Mouse (Mus musculus) liver, postnatal 0 days (tissue): ENCODE measurements around the gene Stag1.
"Not testable (repeated sequence)": the region's sequence is repeated elsewhere in the genome, so short reads cannot be mapped to it uniquely, and the experiment has no call there.

ENCODE experiments used
- CTCF ChIP-seq: sonication (generic); IDR thresholded peaks from 2 replicates; pipeline ENCODE4 v1.5.1; 2016; ENCODE audit warnings: antibody characterized with exemption, low read depth
- EP300 ChIP-seq: IDR thresholded peaks from 2 replicates; pipeline ENCODE4 v1.6.1; 2016; ENCODE audit warnings: antibody characterized with exemption, low read depth, mild to moderate bottlenecking

DNA sequence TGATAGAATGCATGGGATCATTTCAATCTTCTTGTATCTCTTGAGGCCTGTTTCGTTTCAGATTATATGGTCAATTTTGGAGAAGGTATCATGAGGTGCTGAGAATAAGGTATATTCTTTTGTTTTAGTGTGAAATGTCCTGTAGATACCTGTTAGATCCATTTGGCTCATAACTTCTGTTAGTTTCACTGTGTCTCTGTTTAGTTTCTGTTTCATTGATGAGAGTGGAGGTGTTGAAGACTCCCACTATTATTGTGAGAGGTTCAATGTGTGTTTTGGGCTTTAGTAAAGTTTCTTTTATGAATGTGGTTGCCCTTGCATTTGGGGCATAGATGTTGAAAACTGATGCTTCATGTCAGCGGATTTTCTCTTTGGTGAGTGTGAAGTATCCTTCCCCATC is 127.2 kb downstream of the Stag1 start:
- not testable (repeated sequence) for TF ChIP-seq EP300, CTCF
